Mouse (Mus musculus) activated CD4-positive, CD25-positive, alpha-beta regulatory T cell, adult 9 weeks (primary cell): Measurements from ENCODE around the gene Mlkl. TPM values are rescaled to one million over a fixed set of nuclear protein-coding genes. Genes with fewer than 3 reads are reported as not detected.

Source experiments
- polyA plus RNA-seq: library from polyadenylated mRNA; unstranded; fragments of 100-300 nt; shearing (Covaris generic); gene quantifications from one replicate; pipeline ENCODE4 v1.2.1, GENCODE M21; 2017

Mlkl gene
- polyA plus RNA-seq: 5.4 TPM

DNA sequence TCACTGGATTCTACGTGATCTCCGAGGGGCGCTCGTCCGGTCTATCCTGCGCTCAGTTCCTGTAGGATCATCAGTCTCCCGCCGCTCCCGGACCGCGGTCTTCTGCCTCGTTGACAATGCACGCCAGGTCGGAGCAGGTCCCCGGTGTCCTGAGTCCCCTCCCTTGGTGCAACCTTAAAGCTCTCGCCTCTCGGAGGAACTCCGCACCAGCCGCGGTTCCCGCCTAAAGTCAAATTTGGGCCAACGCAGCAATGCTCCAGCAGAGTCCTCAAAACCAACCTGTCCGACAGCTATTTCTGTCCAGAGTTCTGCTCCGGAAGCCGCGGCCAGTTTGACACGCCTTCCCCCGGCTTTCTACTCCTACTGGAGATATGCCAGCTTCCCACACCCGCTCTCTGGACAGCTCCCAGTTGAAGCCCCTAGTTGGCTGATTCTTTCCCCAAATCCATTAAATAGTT, at the start of gene Mlkl:
Gene Mlkl (minus strand): TSS at position 288 of the 458 bp plus-strand sequence.

DNA sequence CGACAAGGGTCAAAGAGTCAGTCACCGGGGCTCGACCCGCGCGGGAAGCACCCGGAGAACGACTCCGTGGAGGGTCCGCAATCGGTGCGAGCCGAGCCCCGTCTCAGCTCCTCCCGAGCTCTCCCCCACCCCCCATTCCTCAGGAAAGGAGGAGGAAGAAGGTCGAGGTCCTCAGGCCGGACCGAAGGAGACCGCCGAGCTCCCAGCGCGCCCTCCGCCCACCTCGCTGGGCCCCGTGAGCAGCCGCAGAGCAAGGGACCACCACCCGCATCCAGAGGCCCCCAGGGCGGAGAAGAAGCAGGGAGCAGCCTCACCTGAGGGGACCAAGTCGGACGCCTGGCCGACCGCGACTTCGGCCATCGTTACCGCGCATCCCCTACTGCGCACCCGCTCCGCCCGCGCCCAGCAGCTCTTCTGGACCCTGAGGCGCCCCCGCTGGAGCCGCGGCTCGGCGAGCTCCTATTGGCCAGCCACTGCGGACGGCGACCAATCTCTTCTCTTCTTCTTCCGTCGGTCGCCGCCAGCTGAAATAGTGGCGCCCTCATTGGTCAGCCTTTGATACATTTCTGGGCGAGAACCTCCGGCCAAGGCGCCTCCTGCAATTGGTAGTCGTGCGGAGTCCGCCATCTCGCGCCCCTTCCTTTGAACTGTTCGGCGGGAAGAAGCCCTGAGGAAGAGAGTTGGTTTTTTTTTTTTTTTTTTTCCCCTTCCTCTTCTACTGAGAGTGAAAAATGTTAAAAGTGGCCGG, 38.0 kb downstream of the Mlkl start, which contains the start of gene Rfwd3:
Gene Rfwd3 (minus strand): TSS at position 402 of the 748 bp plus-strand sequence.

Other genes with a start within 250 kb of the Mlkl start
- not detected for gene Clec18a, start 245.8 kb downstream of the Mlkl start, polyA plus RNA-seq
- gene Pdpr, start 243.5 kb downstream of the Mlkl start, polyA plus RNA-seq: 15.0 TPM
- gene Glg1, start 79.0 kb downstream of the Mlkl start, polyA plus RNA-seq: 33.2 TPM
- 56.2 TPM for gene Rfwd3, start 38.0 kb downstream of the Mlkl start, polyA plus RNA-seq
- not detected for gene Fa2h, start 55.6 kb upstream of the Mlkl start, polyA plus RNA-seq
- 7.3 TPM for gene Wdr59, start 183.9 kb upstream of the Mlkl start, polyA plus RNA-seq
- gene Znrf1, start 197.9 kb upstream of the Mlkl start, polyA plus RNA-seq: 18.3 TPM